ENCODE assay signal across 21 mouse cellular contexts in genomic region chr14:11874266-11874665, GRCm38 (mm10).
DNase-seq lines count a peak whose midpoint lies in the region; ATAC-seq and TF ChIP-seq lines count a peak whose summit lies in the region.
"Had no signal": no experiment of that assay in that cellular context is flagged by ENCODE, and none has a peak within 500 bp of the region (broad histone marks: within the 10 kb centered on the region; RNA-seq: fewer than 3 reads in every experiment).

No protein-coding gene starts in this region.

- no peaks in the 10 kb centered on the region for H3K9me3 ChIP-seq in heart, embryonic 13.5 days
- H3K9me3 ChIP-seq in heart, embryonic 15.5 days (replicated peaks), result no peaks in the 10 kb centered on the region
- H3K9me3 ChIP-seq in heart, embryonic 10.5 days, result no peaks in the 10 kb centered on the region
- H3K9me3 ChIP-seq in heart, postnatal 0 days (replicated peaks; ENCODE audit: control insufficient read depth, low read length), result no peaks in the 10 kb centered on the region
- H3K9me3 ChIP-seq: embryonic facial prominence, embryonic 13.5 days; embryonic facial prominence, embryonic 15.5 days; forebrain, embryonic 10.5 days; forebrain, embryonic 12.5 days had no signal

- peaks cover 52% of the 10 kb centered on the region for H3K4me1 ChIP-seq in heart, embryonic 13.5 days
- H3K4me1 ChIP-seq in heart, embryonic 15.5 days (replicated peaks), result peaks cover 38% of the 10 kb centered on the region
- peaks cover 16% of the 10 kb centered on the region; the same call in 1 of the 2 replicates for H3K4me1 ChIP-seq in heart, embryonic 10.5 days
- H3K4me1 ChIP-seq in heart, postnatal 0 days (ENCODE audit: control insufficient read depth, insufficient read depth), result peaks cover 38% of the 10 kb centered on the region

- TF ChIP-seq EP300 in heart, postnatal 0 days (IDR thresholded peaks at IDR 0.05; ENCODE audit: low read depth), result no peak

- H3K9ac ChIP-seq in heart, embryonic 13.5 days, result no peak overlapping the region
- H3K9ac ChIP-seq in heart, embryonic 15.5 days, result no peak overlapping the region
- H3K9ac ChIP-seq in heart, postnatal 0 days (replicated peaks; ENCODE audit: low read depth, low read length), result no peak overlapping the region
- H3K9ac ChIP-seq: embryonic facial prominence, embryonic 13.5 days; embryonic facial prominence, embryonic 15.5 days; forebrain, embryonic 12.5 days had no signal

- 0 out of 2 replicates have a peak, but pooled peaks have one; percentile 19 for ATAC-seq in heart, embryonic 13.5 days (ENCODE audit: extremely low read depth, insufficient number of reproducible peaks, low FRiP score, low TSS enrichment)
- ATAC-seq in heart, embryonic 15.5 days (replicated peaks; ENCODE audit: insufficient number of reproducible peaks, insufficient read depth, low FRiP score, low read depth), result no peak; the same call in 1 of the 2 replicates
- peak; percentile 64 for ATAC-seq in heart, postnatal 0 days (ENCODE audit: insufficient read depth, low read depth)

- no peaks in the 10 kb centered on the region for H3K27me3 ChIP-seq in heart, embryonic 13.5 days (replicated peaks)
- no peaks in the 10 kb centered on the region for H3K27me3 ChIP-seq in heart, embryonic 15.5 days
- H3K27me3 ChIP-seq in heart, embryonic 10.5 days (ENCODE audit: insufficient read depth, poor library complexity, severe bottlenecking), result no peaks in the 10 kb centered on the region
- H3K27me3 ChIP-seq in heart, postnatal 0 days (ENCODE audit: control insufficient read depth, insufficient read depth, low read length), result no peaks in the 10 kb centered on the region
- H3K27me3 ChIP-seq: embryonic facial prominence, embryonic 13.5 days; embryonic facial prominence, embryonic 15.5 days; forebrain, embryonic 12.5 days had no signal

- H3K4me3 ChIP-seq in heart, embryonic 13.5 days, result no peak overlapping the region
- H3K4me3 ChIP-seq in heart, embryonic 15.5 days, result no peak overlapping the region
- H3K4me3 ChIP-seq in heart, embryonic 10.5 days, result no peak overlapping the region
- H3K4me3 ChIP-seq in heart, postnatal 0 days (ENCODE audit: low read depth, low read length), result no peak overlapping the region
- H3K4me3 ChIP-seq: embryonic facial prominence, embryonic 13.5 days; embryonic facial prominence, embryonic 15.5 days; erythroblast, embryonic 14.5 days; forebrain, embryonic 10.5 days; forebrain, embryonic 12.5 days had no signal

- H3K27ac ChIP-seq in heart, embryonic 13.5 days (replicated peaks), result 0 out of 2 replicates have a peak overlapping the region, but pooled peaks have one; percentile 56
- H3K27ac ChIP-seq in heart, embryonic 15.5 days, result peak overlapping the region; percentile 53
- no peak overlapping the region for H3K27ac ChIP-seq in heart, embryonic 10.5 days
- peak overlapping the region; percentile 50; the same call in 1 of the 2 replicates for H3K27ac ChIP-seq in heart, postnatal 0 days (ENCODE audit: low read depth)
- H3K27ac ChIP-seq: embryonic facial prominence, embryonic 13.5 days; embryonic facial prominence, embryonic 15.5 days; forebrain, embryonic 10.5 days had no signal

- TF ChIP-seq CTCF in heart, postnatal 0 days (IDR thresholded peaks at IDR 0.05; ENCODE audit: low read depth), result no peak

- DNase-seq in heart, postnatal 4 days, result no peak
- no peak for DNase-seq in heart, embryonic 10.5 days (ENCODE audit: low spot score)
- DNase-seq in heart, postnatal 0 days (ENCODE audit: low spot score), result peak; percentile 60
- no peak for DNase-seq in heart, adult 18-20 months
- DNase-seq: adrenal gland, adult 2 months; adrenal gland, postnatal 10 days; adrenal gland, postnatal 25 days; cerebellum, adult 11 months; cerebellum, adult 18-20 months; cerebellum, adult 8-10 months; cerebellum, adult 9-11 months; cerebellum, postnatal 14 days; cerebellum, postnatal 36 days; embryo, embryonic 11 days had no signal

- 45% methylated on average over 6 of the region's 6 CpGs for WGBS in heart, embryonic 13.5 days
- whole genome bisulfite sequencing in heart, embryonic 15.5 days, result 56% methylated on average over 6 of the region's 6 CpGs
- WGBS in heart, embryonic 10.5 days, result 75% methylated on average over 6 of the region's 6 CpGs
- 36% methylated on average over 6 of the region's 6 CpGs for WGBS in heart, postnatal 0 days

- H3K4me2 ChIP-seq in heart, embryonic 13.5 days, result no peak overlapping the region
- H3K4me2 ChIP-seq in heart, embryonic 15.5 days, result no peak overlapping the region
- H3K4me2 ChIP-seq in heart, postnatal 0 days (ENCODE audit: low read depth, low read length), result no peak overlapping the region
- H3K4me2 ChIP-seq: embryonic facial prominence, embryonic 13.5 days; embryonic facial prominence, embryonic 15.5 days; forebrain, embryonic 12.5 days had no signal

- no peaks in the 10 kb centered on the region for H3K36me3 ChIP-seq in heart, embryonic 13.5 days
- H3K36me3 ChIP-seq in heart, embryonic 15.5 days, result no peaks in the 10 kb centered on the region
- H3K36me3 ChIP-seq in heart, embryonic 10.5 days, result no peaks in the 10 kb centered on the region
- H3K36me3 ChIP-seq in heart, postnatal 0 days (replicated peaks; ENCODE audit: control insufficient read depth, insufficient read depth, low read length), result no peaks in the 10 kb centered on the region
- H3K36me3 ChIP-seq: embryonic facial prominence, embryonic 13.5 days; embryonic facial prominence, embryonic 15.5 days; forebrain, embryonic 10.5 days; forebrain, embryonic 12.5 days had no signal
